Mouse (Mus musculus): ENCODE measurements around the gene D630036H23Rik.
"Not testable (repeated sequence)": the region's sequence is repeated elsewhere in the genome, so short reads cannot be mapped to it uniquely, and the experiment has no call there.

Gene D630036H23Rik

DNA sequence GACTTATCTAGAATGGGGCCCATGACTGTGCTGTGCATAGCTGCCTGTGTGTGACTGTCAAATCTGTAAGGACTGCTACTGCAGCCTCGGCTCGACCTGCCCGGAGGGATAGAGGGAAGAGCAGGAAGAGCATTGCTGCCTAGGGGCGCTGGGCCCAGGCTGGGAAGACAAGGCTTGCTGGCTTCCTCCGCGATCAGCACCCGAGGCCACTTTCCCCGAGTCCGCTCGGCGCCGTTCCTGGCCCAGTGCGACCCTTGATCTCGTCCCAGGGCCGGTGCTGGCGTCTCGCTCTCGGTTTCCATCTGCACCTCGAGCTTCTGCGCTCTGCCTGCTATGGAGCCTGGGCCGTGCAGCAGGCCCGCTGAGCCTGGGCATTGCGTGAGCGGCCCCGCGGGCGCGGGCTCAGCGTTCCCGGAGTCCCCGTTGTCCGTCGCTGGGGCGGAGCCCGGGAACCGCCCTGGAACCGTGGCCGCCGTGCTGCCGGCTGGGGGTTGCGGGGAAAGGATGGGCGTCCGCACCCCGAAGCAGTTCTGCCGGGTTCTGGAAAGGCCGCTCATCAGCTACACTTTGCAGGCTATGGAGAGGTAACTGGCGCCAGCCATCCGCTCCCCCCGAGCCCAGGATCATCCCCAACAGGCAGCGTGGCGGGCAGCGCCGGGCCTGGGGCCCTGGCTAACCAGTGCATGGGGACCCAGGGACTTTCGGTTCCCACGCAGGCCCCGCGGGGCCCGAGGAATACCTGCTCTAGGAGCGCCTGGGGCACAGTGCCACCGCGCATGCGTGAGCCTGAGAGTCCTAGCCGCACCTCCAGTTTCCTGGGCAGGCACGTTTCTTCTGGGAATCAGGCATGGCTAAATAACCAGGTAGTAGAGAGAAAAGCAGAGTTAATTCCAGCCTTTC, at the start of gene D630036H23Rik, which contains the start of gene Ispd:
D630036H23Rik (minus strand) TSS at position 741 of the 900 bp plus-strand sequence.
Ispd (plus strand) TSS at position 10 of the 900 bp plus-strand sequence.
- peak; percentile 62 to 76 for DNase-seq (ENCODE audit: low spot score in 2 of 2)

DNA sequence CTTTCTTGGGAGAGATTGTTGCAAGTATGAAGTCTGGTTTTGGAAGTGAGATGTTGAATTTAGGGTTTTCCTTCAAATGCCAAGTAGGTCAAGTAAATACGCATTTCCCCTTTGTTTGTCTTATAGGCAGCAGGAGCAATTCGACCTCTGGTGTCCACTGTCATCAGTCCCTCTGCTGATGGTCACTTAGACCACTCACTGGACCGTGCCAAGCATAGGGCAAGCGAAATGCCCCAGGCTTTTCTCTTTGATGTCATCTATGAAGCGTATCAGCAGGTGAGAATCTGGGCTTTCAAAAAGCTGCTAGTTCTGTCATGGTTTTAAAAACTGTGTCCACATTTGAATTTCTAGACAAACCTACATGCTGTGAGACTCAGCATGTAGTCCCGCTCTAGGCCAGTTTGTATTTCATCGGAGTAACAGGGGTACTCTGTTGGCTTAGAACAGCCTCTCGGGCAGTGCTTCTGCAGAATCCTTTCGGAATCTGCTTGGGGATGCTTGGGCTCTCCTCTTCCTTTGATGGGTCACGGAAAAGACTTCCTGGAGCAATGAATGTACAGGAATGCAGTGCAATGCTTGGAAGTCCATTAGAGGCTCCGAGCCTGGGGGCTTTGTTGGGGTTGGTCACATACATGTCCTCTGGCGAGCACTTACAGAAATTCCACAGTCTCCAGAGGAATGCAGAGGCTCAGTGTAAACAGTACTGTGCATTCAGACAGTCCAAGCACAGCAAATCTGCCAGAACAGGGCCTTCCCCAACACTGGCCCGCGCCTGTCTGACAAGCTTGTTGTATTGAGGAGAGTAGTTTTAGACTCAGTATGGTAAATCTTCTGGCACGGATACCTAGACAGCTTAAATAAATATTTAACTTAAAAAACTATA, 44.4 kb upstream of the D630036H23Rik start:
- DNase-seq (ENCODE audit: low spot score in 2 of 2), result no peak

DNA sequence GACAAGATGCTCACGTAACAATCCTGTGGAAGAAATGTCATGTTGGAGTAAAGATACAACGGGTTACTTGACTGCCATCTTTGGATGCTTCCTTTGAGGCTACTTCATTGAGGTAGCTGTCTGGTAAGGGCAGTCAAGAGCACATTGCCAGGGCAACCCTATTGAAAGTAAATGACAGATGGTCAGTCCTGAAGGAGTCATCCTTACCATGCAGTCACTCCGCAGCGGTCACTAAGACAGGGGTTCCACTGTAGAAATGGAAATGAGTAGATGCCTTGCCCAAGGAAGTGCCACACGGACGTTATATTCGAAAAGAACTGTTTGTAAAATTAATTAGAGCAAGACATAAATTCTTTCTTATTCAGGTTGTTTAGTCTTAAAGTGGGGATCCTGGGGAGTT, 43.3 kb upstream of the D630036H23Rik start:
- no peak for DNase-seq (ENCODE audit: low spot score in 2 of 2)

DNA sequence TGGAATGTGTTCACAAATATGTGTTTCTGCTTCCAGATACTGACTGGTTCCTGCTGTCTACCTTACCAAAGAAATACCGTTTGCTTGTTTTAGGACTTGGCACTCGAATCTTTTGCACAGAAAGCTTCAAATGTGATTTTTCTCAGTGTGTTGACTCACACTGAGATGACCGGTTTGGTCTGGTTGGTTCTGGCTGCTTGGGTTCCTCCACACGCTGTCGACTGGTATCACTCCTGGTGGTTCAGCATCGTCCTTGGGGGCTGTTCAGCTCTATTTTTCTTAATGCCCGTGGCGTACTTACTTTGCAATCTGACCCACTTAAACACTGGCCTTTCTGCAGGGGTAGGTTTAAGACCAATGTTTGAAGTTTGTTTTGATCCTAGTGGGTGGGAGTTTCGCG, 41.7 kb upstream of the D630036H23Rik start:
- DNase-seq (ENCODE audit: low spot score in 2 of 2), result no peak

DNA sequence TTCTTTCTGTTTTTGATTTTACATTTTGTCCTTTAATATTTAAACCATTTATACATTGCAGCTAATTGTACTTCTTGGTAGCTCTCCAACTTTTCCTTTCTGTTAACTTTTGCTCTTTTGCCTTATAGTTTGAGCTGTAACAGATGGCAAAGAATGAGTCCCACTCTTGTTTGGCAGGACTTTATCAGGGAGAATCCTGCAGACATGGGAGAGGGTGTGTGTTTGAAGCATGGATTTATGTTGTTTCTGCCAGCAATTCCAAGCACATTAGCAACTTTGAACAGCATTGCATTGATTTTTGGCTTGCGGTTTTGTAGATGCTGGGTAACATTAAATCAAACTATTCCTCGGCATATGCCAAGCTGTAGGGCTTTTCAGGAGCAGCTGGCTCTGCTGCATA, 13.1 kb upstream of the D630036H23Rik start:
- DNase-seq (ENCODE audit: low spot score in 2 of 2), result no peak

DNA sequence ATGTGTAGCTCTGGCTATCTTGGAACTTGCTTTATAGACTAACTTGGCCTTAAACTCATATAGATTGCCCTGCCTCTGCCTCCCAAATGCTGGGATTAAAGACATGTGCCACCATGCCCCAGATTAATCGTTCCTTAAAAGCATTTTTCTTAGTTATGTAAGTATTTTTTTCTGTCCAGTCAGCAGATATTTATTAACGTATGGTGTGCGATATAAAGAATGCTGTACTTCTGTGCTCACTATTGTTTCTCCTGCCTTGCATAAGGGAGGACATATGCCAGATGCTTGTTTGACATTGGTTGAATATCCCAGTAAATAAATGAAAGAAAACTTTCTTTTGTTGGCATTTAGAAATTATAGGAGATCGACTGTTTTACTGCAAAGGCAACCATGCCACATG, 5.0 kb upstream of the D630036H23Rik start:
- no peak for DNase-seq (ENCODE audit: low spot score in 2 of 2)

DNA sequence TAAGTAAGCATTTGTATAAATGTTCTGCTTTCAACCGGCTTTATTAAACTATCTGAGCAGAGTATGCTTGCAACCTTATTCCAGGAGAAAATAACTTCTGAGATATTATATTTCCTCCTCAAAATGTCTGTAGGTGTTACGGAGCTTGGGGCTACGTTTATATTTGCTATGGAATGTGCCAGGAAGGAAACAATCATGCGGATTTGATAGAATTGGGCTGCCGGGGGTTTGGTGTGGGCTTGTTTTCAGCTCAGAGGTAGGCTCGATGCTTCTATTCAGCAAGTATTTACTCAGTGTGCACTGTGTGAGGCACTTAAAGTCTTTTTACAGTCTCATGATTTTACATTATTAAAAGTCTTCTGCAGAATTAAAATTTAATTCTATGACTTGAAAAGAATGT, 3.4 kb upstream of the D630036H23Rik start:
- no peak for DNase-seq (ENCODE audit: low spot score in 2 of 2)

DNA sequence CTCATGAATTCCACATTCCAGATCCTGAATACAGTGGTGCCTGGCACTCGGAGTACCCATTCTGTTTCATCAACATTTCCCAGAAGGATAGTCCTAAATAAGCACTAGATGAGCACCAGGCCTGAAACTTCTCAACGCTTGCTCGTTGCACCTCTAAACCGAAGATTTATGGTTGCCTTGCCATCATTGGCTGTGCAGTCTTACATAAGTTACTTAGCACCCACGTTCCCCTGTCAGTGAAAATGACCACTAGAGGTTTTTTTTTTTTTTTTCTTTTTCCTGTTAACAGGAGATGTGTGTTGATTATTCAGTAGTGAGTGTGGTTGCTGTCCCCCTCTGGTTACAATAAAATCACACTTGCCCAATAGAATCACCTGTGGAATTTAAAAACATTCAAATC, 1.2 kb downstream of the D630036H23Rik start:
- no peak for DNase-seq (ENCODE audit: low spot score in 2 of 2)

DNA sequence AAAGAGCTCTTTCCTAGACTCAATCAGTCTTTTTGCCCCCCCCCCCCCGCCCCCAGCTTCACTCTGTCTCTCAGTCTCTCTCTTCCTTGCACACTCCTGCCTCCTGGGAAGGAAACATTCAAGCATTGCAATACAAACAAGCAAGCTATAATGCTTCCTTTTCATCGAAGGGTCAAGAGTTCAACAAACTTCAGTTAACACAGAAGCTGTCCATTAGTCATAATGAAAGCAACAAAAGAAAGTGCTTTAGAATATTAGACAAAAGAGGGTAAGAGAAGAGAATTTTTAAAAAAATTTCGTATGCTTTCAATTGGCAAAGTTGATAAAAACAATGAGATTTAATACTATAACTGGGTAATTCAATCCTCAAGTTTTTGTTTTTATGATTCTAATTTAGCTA, 1.7 kb downstream of the D630036H23Rik start:
- no peak for DNase-seq (ENCODE audit: low spot score in 2 of 2)

DNA sequence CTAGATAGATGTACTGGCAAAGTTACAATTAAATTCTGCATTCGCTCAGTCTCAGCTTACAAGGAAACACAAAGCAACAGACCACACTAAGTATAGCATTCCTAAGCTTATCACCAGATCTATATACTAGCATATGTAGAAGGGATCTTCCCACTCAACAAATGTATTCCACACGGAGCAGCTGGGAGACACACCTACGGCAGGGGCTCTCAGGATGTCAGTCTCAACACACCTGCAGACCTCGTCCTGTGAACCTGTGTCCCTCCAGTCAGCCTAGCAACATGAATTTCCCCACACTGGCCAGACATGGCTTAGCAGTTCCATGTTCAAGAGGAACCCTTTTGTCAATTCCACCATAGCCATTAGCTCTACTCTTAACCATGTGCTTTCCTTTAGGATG, 5.6 kb downstream of the D630036H23Rik start:
- not testable (repeated sequence) for DNase-seq (ENCODE audit: low spot score in 2 of 2)

DNA sequence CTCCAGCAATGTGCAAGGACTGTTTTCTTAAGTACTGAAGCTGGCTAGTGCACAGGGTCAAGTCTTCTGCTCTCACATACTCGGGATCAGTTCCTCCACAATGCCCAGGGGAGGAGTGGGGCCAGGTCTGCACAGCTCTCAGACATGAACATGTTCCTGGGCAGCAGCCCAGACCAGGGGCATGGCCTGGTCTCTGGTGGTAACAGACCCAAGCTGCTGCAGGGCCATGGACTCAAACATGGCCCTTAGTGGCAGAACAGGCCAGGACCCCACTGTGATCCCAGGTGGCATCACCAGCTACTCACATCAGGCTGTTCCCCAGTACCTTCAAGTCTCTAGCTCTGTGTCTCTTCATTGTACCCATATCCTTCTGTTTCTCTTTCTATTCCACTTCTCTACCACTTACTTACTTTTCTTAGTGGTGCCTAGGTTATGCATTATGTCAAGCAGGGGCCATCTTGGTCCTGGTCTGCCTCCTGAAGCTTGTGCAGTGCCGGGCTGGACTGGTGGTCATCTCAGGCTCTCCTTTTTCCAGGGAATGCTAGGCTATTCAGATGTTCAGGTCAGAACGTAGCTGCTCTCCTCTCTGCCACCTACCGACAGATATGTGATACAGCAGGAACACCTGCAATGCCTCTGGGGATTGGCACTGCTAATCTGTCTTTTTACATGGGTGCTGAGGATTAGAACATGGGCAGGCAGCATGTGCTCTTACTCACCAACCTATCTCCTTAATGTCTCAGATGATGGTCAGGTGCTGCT, 8.6 kb downstream of the D630036H23Rik start:
- DNase-seq (ENCODE audit: low spot score in 2 of 2), result no peak

DNA sequence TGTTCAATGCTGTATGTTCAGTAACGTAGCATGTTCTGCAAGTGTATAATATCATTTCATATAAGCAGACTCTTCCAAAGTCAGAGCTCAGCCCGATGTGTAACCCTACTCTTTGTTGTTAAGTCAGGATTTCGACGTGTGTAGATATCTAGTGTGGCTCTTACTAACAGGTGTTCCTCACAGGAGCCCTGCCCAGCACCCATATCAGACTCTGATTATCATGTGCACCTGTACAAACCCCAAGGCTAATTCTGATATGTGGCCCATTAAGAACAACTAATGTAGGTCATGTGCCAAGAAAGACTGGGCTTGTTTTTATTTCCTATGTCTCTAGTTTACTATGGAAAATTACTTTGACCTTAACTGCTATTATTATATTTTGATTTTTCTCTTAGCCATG, 18.0 kb downstream of the D630036H23Rik start:
- no peak for DNase-seq (ENCODE audit: low spot score in 2 of 2)

DNA sequence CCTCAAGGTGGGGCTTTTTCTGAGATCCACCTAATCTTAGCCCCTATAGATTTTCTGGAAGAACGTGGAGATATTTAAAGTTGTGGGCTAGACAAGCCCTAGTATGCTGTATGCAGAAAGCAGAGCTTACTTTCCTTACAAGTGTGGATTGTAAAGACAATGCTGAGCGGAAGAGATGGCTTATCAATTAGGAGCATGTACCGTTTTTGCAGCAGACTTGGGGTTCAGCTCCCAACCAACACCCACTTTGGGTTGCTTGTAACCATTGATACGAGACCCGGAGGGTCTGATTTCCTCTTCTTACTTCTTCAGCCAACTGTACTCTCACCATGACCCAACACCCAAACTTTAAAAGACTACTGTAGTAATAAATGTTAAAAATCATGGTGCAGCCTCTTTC, 21.3 kb downstream of the D630036H23Rik start:
- DNase-seq (ENCODE audit: low spot score in 2 of 2), result no peak

DNA sequence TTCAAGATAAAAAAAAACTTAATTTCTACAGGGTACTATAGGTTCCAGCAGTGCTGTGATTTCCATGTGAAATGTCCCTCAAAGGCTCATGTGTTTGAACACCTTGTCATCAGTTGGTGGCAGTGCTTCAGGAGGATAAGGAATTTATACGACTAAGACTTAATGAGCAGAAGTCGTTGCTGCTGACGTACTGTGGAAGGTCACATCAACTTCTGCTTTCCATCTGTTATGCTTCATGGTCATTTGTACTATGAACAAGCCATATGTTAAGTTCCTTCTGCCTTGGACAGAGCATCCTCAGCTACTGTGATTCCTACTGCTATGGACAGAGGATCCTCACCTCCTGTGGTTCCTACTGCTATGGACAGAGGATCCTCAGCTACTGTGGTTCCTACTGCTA, 21.9 kb downstream of the D630036H23Rik start:
- no peak for DNase-seq (ENCODE audit: low spot score in 2 of 2)

DNA sequence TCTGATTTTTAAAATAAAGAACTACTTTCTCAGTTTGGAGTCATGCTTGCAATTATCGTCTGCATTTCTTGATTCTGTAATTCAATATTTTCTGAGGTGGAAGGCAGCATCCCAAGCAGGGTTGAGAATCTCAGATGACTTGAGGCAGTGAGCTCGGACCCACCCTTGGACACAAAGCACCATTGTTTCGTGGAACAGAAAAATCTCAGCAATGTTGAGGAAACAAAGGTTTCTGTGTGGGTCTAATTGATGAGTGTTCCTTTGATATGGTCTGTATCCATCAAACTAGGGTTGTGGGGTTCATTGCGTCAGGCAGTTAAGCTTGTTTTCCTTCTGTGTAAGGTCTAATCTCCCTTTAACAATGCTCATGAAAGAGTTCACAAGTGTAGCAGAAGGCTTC, 37.9 kb downstream of the D630036H23Rik start:
- DNase-seq (ENCODE audit: low spot score in 2 of 2), result no peak

DNA sequence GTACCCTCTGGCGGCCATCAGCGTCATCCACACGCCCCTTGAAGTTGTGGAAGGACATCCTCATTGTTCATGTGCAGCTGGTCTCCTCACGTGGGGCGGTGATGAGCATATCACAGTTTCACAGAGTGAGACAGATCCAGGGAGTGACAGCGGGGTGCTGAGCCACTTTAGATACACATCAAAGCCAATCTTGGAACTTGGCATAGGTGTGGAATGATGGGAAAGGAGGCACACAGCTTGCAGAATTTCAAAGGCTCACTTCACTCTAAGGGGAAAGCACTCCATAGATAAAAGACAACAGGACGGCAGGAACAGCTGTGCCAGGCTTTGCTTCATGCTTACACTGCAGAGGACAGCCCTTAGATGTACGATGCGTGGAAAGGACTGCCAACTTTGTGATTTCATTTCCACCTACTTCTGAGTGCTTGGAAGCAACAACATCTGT, 48.1 kb downstream of the D630036H23Rik start:
- DNase-seq (ENCODE audit: low spot score in 2 of 2), result no peak

DNA sequence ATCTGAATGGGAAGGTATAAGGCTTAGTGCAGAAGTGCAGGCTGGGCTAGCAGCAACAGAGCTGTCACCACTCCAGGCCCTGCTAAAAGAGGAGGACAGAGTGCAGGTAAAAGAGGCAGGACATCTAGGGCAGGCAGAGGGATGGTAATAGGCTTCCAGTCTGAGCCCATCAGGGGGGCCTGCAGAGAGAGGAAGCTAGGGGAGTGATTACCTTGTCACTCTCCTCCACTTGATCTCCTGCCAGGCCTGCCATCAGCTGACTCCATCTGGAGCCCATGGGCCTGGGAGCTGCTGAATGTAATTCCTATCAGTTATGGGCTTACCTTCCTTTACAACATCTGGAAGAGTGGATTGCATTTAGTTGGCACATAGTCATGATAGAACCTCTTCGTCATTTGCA, 49.3 kb downstream of the D630036H23Rik start:
- DNase-seq (ENCODE audit: low spot score in 2 of 2), result no peak
